ENCODE assay signal across 10 mouse cellular contexts in genomic region chr5:93229527-93229926, GRCm38 (mm10).
"Had no signal": no experiment of that assay in that cellular context is flagged by ENCODE, and none has a peak within 500 bp of the region (broad histone marks: within the 10 kb centered on the region; RNA-seq: fewer than 3 reads in every experiment).

No protein-coding gene starts in this region.

- H3K4me3 ChIP-seq: layer of hippocampus, adult 2 months; limb, embryonic 10.5 days had no signal

- H3K9me3 ChIP-seq: limb, embryonic 10.5 days had no signal

- H3K27ac ChIP-seq: layer of hippocampus, adult 2 months; limb, embryonic 10.5 days had no signal

- DNase-seq: kidney, adult 18-20 months; kidney, postnatal 10 days; kidney, postnatal 4 days; lung, embryonic 14.5 days; thymus, postnatal 36 days had no signal

- H3K9ac ChIP-seq: lung, embryonic 14.5 days had no signal

- H3K4me1 ChIP-seq: limb, embryonic 10.5 days had no signal

- ATAC-seq: midbrain, embryonic 16.5 days had no signal

- H3K4me2 ChIP-seq: liver, embryonic 11.5 days; lung, embryonic 14.5 days; midbrain, embryonic 11.5 days had no signal

- H3K36me3 ChIP-seq: limb, embryonic 10.5 days had no signal
